Mouse (Mus musculus) C2C12 (cell line): ENCODE measurements around the gene Hist1h2ad.

Experiments
- CTCF ChIP-seq: IDR thresholded peaks from one replicate; pipeline ENCODE4 v1.5.1; 2011; ENCODE audit not compliant: control insufficient read depth, insufficient read depth, insufficient read length
- MAX ChIP-seq: IDR thresholded peaks from one replicate; pipeline ENCODE4 v1.6.1; 2011; ENCODE audit warnings: mild to moderate bottlenecking, control low read depth

GRCm38 (mm10) chr13:23529005-23529404, 45.2 kb upstream of the Hist1h2ad start:
- TF ChIP-seq CTCF (no peak), MAX (no peak)
